Mouse (Mus musculus): ENCODE data around the gene Etnppl. TPM values are rescaled to one million over a fixed set of nuclear protein-coding genes. Genes with fewer than 3 reads are reported as not detected.

Gene Etnppl
- not detected for total RNA-seq (2021)
- long read RNA-seq, experiment 1: 0 reads
- long read RNA-seq, experiment 2: 0 reads

DNA sequence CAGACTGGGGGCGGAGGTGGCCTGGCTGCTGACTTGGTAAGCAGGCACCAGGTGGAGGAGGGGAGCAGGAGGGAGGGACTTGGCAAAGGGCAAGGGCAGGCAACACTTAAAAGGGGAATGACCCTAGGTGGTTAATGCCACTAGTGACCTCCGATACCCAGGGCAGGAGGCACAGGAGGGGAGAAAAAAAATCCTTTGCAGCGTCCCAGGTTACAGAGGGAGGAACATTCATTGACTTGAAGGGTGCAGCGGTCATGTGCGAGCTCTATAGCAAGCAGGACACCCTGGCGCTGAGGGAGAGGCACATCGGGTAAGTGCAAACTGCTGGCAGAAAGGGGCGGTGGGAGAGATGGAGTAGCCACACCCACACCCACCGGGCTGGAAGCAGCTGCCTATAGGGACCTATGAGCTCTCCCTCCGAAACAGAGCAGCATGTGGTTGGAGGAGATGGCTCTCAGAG lies at the start of gene Etnppl:
Gene Etnppl (plus strand): TSS at position 10 of the 460 bp plus-strand sequence.
- no peak for DNase-seq

DNA sequence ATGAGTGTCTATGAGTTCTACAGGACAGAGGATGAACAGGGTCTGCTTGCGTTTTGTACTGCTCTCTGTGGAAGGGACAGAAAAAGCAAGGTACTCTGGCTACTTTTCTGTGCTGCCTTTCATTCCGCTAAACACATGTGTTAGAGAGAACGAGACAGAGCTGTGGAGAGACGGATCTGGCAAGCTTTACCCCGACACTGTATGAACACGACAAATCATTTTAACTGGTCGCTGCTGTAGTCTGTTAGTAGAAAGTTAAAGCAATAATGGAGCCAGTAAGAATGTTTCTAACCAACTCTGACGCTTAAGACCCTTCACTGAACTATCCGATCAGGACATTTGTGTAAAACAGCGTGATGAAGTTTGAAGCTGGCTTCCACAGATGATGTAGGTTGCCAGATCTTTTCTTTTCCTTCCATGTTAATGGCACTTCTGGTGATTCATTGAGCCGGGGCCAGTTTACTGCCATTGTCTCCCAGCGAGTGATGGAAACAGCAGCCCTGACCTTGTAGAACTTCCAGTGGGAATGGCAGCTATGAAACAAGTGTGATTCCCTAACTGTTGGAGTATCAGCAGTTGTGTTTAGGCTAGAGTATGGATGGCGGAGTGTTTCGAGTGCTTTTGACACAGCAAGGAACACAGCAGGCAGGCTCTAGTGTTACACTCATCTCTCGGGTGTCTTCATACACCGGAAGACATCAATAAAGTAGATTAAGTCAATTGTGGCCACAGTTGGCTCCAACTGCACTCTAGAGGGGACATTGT lies 48.7 kb upstream of the Etnppl start:
- DNase-seq: no peak

DNA sequence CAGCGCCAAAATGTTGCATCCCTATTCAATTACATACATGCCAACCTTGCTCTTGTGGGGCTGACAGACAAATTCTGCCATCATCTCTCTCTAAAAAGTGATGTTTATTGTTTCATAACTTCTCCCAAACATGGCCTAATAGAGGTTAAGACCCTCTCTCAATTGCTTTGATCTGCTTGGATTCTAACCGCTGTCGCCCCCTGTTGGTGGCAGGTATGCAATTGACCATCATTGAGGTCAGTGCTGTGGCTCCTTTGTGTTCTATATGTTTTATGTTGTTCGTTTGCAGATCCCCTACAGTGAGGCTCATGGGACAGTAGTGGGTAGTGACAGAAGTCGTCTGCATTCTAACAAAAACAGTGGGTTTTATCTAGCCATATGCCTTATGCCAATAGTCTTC lies 44.0 kb upstream of the Etnppl start:
- no peak for DNase-seq

DNA sequence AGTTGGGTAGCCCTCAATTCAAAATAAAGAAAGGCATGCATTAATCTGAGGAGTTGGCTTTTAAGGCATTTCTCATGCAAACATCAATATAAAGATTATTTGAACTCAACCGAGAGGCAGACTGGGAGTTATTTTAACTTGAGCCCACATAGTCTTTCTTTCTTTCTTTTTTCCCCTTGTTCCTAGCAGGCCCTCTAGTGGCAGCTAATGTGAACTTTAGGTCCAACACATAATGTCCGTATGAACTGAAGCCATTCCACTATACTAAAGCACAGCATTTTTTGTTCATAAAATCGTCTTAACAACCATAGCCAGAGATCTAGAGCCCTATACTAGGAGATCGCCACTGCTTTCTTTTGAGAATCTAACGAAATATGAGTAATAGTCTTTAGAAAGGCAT lies 42.6 kb upstream of the Etnppl start:
- DNase-seq: peak; percentile 19 to 55

DNA sequence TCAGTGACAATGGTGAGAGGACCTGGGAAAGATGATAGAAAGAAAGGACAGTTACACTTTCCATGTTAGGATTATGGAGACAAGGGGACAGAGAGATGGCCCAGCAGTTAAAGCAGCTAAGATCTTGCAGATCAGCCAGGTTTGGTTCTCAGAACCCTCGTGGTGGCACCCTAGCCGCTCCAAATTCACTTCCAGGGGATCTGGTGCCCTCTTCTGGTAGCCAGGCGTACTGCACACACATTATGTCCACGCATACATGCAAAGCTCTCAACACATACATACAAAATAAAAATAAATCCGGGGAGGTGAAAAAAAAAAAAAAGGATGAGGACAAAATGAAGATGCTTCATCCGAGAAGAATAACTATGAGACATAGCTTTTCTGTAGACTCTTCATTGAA lies 40.6 kb upstream of the Etnppl start:
- peak in 1 of 2 experiments; percentile 12 for DNase-seq

DNA sequence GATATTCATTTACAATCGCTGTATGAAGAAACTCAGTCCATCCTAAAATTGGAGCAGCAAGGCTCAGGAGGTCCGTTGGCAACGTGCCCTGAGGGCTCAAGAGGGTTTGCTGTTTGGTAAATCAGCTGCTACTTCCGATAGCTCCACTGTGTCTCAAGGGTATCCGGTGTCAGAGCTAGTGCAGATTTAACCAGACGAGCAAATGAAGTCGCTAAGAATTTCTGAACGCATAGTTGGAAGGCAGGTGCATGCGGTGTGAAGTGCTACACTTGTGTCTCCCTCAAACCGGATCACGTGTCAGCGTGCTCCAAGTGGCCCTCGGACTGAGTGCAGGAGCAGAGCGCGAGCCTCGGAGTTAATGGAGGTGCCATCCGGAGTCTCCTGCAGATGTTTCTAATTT lies 37.7 kb upstream of the Etnppl start:
- DNase-seq: no peak

DNA sequence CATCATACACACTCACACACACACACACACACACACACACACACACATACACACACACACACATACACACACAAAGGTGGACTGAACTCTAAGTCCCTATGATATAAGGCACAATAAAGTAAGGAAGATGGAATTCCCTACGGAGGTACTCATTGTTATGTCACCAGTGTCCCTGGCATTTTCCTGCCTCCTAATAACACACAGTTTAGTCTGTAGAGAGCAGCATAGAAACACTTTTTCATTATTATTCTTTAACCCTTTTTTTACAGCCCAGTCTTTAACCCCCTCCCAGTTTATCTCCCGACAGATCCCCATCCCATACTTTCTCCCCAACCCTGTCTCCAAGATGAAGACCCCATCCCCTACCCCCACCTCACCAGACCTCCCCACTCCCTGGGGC lies 35.7 kb upstream of the Etnppl start:
- no peak for DNase-seq

DNA sequence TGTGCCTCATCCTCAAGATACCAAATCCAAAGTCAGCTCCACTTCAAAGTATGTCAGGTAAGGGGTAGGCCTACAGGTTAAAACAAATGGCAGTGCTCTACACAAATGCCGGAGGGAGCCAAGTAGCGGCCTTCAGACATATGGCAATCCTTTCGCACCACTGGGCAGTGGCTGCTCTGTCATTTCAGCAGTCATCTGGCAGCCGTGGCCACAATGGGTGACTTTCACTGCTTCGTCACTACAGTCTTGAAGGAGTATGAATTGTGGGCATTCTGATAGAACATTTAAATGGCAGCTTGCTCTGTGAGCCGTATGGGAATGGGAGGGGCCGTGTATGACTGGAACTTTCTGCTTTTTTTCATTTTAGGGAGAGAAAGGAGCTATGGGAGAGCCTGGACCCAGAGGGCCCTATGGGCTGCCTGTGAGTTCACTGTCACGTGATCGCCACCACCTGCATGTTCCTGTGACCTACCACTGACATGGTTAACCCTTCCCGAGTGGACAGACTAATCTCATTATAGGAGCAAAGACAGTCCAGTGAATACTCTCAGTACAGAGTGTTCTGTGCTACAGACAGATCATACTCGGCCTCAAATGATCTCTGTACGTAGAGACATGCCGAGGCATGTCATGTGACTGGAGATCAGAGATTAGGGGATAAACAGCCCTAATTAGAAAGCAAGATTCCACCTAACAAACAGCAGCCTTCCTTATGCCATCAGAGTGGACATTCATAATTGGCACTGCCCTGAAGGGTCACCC lies 34.2 kb upstream of the Etnppl start:
- no peak for DNase-seq

DNA sequence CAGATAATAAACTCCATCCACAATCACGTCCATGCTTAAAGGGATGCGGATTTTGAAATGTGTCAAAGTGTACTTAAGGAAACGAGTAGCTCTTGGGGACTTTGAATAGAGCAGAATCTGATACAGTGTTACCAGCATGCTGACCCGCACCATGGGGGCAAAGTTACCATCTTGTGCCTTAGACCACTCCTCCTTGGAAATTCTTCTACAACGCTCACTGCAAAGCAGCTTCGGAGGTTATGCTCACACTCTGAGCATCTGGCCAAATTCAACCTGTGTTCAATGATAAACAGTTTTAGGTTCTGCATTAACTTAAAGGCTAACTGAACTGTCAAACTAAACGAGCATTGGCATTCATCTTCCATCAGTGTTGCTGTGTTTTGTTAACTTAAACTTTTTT lies 33.2 kb upstream of the Etnppl start:
- DNase-seq: no peak

DNA sequence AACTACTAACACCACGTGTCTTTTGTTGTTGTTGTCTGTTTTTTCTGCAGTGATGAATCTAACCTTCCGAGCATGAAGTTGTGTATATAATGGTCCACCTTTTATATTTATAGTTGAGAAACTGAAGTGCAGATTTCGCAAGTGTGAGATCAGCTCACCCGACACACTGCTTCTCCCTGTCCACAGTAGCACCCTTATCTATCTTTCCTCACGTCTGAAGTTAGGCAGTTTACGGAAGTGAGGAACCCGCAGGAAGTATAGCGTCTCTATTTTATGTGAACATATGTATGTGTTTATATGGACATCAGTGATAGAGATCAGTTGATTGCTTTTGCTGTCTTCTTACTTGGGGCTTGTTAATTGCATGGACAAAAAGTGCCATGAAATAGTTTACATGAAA lies 22.2 kb upstream of the Etnppl start:
- no peak for DNase-seq

DNA sequence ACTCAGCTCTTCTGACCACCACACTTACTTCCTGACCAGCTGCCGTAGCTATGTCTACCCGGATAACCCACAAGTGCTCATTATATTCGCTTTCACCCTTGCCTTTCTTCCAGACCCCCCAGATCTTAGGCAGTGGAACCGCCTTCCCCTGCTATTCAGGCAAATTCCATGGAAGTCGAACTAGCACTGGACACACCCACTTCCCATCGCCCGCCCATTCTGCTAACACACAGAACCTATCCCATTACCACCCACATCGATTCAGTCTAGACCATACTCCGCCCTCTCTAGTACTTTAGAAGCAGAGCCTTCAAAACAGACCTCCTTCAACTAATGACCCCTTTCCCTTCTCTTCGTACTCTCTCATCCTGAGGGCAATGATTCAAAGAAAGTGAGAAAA lies 15.8 kb upstream of the Etnppl start:
- DNase-seq: no peak

DNA sequence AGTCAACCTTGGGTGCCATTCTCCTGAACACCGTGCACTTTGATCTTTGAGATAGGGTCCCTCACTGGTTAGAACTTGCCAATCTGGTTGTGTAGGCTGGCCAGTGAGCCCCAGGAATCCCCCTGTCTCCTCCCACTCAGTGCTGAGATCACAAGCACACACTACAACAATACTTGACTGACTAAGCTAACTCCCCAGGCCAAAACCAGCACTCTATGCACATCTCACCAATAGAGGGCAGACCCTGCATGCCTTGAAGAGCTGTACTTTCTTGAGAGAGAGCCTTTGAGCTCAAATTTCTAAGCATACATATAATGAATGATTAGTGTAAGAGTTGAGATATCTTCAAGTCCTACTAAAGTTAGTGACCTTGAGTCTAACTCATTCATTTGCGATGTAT lies 9.3 kb upstream of the Etnppl start:
- peak; percentile 3 to 26 for DNase-seq

DNA sequence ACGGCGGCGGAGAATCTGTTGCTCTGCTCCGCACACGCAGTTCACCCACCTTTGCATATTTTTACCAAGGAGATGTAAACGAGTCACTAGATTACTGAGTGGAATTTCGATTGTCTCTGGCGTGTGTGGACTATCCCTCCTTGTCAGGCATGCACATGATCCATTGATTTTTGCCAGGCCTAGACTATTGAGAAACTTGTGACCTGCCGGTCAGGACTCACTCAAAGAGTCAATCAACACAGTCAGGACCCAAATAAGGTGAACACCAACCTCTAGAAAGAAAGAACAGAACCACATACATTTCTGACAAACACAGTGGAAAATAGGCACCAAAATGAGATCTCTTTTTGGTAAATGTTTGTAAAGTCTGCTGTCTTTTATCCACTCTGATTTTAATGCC lies 2.8 kb upstream of the Etnppl start:
- DNase-seq: no peak

DNA sequence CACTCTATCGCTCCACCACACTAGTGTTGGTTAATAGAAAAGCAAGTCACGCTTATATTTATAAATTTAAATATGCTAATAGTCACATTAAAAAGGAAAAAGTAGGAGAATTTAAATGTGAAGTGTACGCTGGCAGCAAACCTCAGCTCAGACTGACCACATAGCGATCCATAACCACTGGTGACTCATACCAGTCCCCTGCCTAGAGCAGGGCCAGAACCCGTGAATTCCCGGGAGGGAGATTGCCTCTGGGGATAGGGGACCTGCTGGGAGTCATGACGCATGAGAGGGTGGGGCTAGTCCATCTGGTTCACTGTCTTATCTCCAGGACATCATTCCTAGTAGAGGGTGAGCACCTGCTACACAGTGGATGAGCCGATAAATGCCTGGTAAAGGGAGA lies 1.6 kb upstream of the Etnppl start:
- no peak for DNase-seq

DNA sequence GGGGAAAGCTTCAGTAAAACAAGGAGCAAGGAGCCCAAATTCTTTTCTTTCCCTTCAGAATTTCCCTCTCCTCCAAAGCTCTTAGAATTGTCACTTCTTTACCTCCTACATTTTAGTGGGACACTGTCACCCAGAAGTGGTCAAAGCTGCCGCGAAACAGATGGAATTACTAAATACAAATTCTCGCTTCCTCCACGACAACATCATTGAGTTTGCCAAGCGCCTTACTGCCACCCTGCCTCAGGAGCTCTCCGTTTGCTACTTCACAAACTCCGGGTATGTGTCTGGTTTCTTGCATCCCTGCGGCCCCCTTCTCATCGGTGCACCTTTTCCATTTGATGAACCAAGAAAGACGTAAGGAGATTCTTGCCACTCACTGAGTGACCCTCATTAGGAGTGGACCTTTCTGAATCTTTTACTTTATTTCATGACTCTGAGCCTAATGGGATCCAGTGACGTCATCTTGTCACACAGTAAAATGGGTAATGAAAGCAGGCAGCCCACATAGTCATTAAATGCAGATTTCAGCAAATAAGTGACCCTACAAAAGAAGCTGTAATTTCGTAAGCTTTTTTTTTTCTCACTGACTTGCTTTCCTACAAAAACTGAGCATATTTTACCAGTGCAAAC lies 3.4 kb downstream of the Etnppl start:
- DNase-seq: no peak

DNA sequence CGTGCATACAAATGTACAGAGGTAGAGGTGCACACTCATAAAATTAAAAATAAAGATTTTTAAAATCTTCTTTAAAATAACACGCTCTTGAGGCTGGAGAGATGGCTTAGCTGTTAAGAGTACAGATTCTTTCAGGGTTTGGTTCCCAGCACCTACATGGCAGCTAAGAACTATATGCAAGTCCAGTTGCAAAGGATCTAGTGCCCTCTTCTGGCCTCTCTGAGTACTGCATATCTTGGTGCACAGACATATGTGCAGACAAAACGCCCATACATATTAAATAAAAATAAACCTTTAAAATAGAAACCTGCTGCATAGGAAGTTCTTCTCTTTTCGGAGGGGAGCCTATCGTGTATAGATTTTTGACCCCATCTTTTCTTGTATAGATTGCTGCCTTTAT lies 11.1 kb downstream of the Etnppl start:
- DNase-seq: no peak

DNA sequence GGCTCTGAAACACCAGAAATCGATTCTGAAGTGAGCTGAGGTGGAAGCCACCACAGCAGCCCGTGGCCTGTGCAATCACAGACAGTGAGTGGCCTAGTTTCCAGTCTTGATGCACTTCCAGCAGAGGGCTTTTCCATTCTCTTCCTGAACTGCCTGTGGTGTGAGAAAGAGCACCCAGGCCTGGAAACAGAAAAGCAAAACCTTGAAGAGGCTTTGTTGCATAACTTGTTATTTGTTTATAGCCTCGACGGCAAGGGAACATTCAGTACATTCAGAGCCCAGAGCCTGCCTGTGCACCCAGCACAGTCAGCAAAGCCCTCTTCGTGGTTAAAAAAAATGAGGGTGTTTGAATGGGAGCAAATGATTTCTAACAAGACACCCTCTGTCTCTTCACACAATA lies 16.6 kb downstream of the Etnppl start:
- peak; percentile 33 to 55 for DNase-seq

DNA sequence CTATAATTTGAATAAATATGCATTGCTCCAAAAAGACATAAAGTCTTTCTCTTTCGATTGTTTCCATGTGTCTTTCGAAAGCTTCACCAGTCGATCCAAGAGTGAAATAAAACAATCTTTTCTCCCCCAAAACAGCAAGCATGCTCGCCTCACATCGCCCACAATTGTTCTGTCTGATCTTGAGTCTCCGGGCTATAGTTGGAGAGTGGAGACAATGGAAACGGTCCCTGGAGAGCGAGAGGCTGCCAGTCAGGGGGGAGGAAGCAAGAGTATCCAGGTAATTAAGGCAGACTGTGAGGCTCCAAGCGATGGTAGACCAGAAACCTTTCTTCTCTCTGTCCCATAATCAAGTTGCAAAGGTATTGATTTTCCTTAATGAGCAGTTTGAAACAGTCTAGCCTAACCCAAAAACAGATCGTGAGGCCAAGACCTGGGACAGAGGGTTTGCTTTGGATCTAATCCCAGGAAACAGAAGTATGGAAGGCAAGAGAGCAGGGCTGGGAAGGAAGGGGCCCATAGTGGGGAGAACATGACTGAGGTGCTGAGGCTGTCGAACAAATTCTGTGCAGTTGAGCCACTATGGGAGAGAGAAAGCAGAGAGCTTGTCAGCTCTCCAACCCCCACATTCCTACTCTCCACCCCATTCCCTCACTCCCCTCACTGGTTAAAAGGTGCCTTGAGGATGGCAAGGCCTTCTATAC lies 29.0 kb downstream of the Etnppl start:
- no peak for DNase-seq

DNA sequence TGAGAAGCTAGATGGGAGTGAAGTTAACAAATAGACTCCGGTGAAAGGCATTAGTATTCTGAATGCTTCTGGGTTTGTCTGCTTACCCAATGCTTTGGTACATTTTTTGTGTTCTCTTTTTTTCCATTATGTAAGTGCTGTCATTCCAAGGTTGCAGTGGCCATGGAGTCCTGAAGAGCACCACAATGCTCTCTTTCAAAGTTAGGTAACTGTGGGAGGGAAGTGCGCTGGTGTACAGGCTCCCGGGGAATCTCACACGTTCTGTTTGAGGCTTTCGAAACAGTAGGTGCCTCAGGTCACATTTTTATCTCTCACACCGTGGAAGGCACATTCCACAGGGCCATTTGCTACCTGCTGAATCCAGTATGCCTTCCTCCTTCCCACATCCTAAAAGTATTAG lies 32.3 kb downstream of the Etnppl start:
- DNase-seq: no peak

DNA sequence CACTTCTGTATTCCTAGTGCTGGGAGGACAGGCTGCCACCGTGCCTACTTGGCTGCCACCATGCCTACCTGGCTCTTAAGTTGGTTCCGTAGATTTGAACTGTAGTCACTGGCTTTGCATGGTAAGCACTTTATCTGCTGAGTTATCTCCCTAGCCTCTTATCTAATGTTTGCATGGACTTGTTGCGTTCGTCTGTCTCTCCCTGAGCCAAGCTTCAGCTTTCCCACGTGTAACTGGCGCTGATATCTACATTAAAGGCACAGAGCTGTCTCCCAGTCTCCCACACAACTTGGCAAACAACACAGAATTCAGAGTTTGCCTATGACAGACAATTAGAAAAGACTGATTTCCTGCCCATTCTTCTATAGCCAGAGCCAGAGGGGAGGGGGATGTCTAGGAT lies 43.4 kb downstream of the Etnppl start:
- no peak for DNase-seq

DNA sequence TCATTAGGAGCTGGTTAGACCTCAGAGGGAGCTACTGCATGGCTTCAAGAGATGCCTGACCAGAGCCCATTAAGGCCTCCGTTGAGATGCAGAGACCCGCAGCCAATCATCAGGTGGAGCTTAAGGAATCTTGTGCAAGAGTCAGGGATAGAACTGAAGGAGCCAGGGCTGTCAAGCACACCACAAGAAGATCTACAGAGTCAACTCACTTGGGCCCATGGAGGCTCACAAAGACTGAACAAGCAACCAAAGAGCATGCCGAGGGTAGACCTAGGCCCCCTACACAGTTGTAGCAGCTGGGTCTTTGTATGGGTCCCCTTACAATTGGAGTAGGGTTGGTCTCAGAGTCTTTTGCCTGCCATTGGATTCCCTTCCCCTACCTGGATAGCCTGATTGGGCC lies 45.2 kb downstream of the Etnppl start:
- DNase-seq: no peak

DNA sequence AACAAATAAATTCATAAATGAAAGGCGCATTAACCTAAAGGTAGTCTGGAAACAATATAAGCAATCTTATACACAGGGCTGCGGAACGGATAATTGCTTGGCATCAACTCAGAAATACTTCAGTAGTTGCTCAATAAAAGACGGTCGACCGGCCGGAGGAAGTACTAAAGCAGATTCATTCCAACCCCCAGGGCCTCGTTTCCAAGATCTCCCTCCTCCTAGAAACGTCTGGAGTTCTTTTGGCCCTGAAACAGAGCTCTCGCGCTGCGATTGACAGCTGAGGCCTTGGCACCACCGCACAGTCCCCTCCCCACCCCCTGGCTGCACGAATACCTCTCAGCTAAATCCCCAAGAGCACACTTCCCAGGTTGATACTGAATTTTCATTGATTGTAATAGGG lies 54.0 kb downstream of the Etnppl start:
- DNase-seq: peak in 1 of 2 experiments; percentile 17
